Mouse (Mus musculus) heart, embryonic 16.5 days (tissue): ENCODE measurements around the gene Klf16. TPM values are rescaled to one million over a fixed set of nuclear protein-coding genes. Genes with fewer than 3 reads are reported as not detected.

ENCODE experiments used
- ATAC-seq: fragments of 200-750 bp; cut with Nextera tagmentation; replicated peaks from 2 replicates; pipeline ENCODE4 v1.8.0; 2017; ENCODE audit warnings: moderate number of reproducible peaks; ENCODE audit not compliant: insufficient read depth, low FRiP score; ENCODE audit errors: extremely low read depth
- H3K27ac ChIP-seq: fragments of 300-500 bp; sonication (generic); 2 replicates; pipeline ENCODE4 v1.5.1; 2014; ENCODE audit warnings: mild to moderate bottlenecking, low read length, control low read depth, moderate library complexity
- H3K27me3 ChIP-seq: fragments of 300-500 bp; sonication (generic); 2 replicates; pipeline ENCODE4 v1.6.1; 2014; ENCODE audit warnings: low read length, mixed read lengths; ENCODE audit not compliant: control insufficient read depth, insufficient read depth
- H3K36me3 ChIP-seq: fragments of 300-500 bp; sonication (generic); 2 replicates; pipeline ENCODE4 v1.6.1; 2014; ENCODE audit not compliant: control insufficient read depth, insufficient read depth
- H3K4me1 ChIP-seq: fragments of 300-500 bp; sonication (generic); 2 replicates; pipeline ENCODE4 v1.6.1; 2014; ENCODE audit warnings: low read length, mixed read lengths; ENCODE audit not compliant: control insufficient read depth, insufficient read depth
- H3K4me2 ChIP-seq: fragments of 300-500 bp; sonication (generic); 2 replicates; pipeline ENCODE4 v1.6.1; 2014; ENCODE audit warnings: low read depth, mild to moderate bottlenecking, control low read depth, low read length
- H3K4me3 ChIP-seq: fragments of 300-500 bp; sonication (generic); 2 replicates; pipeline ENCODE4 v1.5.1; 2014; ENCODE audit warnings: mild to moderate bottlenecking, control low read depth, low read length
- H3K9ac ChIP-seq: fragments of 300-500 bp; sonication (generic); 2 replicates; pipeline ENCODE4 v1.6.1; 2014; ENCODE audit warnings: low read length, control low read depth
- H3K9me3 ChIP-seq: fragments of 300-500 bp; sonication (generic); replicated peaks from 2 replicates; pipeline ENCODE4 v1.6.1; 2016; ENCODE audit warnings: low read length; ENCODE audit not compliant: control insufficient read depth
- WGBS: fragments of 180-500 bp; shearing (Covaris S2); extraction: QIAGEN DNeasy Blood & Tissue Kit; methylation state at CpG from one replicate; pipeline ENCODE4 v1.1.7; 2014; 5-methylcytosine and 5-hydroxymethylcytosine counted together
- polyA plus RNA-seq: library from polyadenylated mRNA; unstranded; fragments of >200 nt; fragmentation: Nextera tagmentation; extraction: Ambion mirVana; gene quantifications from 2 replicates; pipeline ENCODE4 v1.2.1, GENCODE M21; 2015

Klf16 gene
- polyA plus RNA-seq, 1 experiment from 2014 or later: 6.0 TPM

DNA sequence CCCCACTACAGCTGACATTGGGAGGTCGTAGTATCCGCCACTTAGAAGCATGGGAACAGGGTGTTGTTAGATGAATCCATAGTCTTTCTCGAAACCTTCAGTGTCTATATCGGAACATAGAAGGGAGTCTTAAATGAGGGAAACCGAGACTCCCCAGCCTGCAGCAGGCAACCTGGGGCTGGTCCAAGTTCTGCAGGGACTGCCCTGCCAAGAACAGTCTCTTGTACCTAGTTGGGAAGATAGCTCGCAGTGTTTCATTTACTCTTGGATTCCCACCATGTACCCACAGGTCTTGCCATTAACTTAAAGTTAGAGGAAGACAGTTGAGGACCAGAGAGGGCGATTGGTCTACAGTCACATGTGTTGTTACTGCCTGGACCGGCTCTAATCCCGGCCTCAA lies 43.2 kb upstream of the Klf16 start:
- H3K9me3 ChIP-seq: no peaks in the 10 kb centered on the region
- no peaks in the 10 kb centered on the region for H3K27me3 ChIP-seq
- H3K36me3 ChIP-seq: peaks cover 6% of the 10 kb centered on the region; the same call in 1 of the 2 replicates
- H3K4me3 ChIP-seq: no peak overlapping the region
- no peak overlapping the region for H3K27ac ChIP-seq
- H3K4me2 ChIP-seq: no peak overlapping the region
- H3K4me1 ChIP-seq: peaks cover 24% of the 10 kb centered on the region
- H3K9ac ChIP-seq: no peak overlapping the region
- 85% methylated on average over 9 of the region's 9 CpGs for WGBS
- ATAC-seq: no peak

- no peaks in the 10 kb centered on the region for H3K27me3 ChIP-seq
- H3K27ac ChIP-seq: no peak overlapping the region
- H3K9ac ChIP-seq: no peak overlapping the region
- no peaks in the 10 kb centered on the region for H3K9me3 ChIP-seq
- no peak overlapping the region for H3K4me2 ChIP-seq
- peaks cover 14% of the 10 kb centered on the region; the same call in 1 of the 2 replicates for H3K36me3 ChIP-seq
- no peak for ATAC-seq
- no peak overlapping the region for H3K4me3 ChIP-seq
- WGBS: 35% methylated on average over 8 of the region's 8 CpGs
- H3K4me1 ChIP-seq: peaks cover 21% of the 10 kb centered on the region
Observed at GRCm38 (mm10) chr10:80619465-80620244, 42.5 kb upstream of the Klf16 start.

- Histone ChIP-seq H3K4me2 (no peak overlapping the region), H3K27me3 (no peaks in the 10 kb centered on the region), H3K36me3 (peaks cover 18% of the 10 kb centered on the region; the same call in 1 of the 2 replicates), H3K27ac (peak overlapping the region; percentile 38), H3K9ac (no peak overlapping the region), H3K9me3 (no peaks in the 10 kb centered on the region), H3K4me3 (no peak overlapping the region), H3K4me1 (peaks cover 7% of the 10 kb centered on the region)
- ATAC-seq: no peak
- 41% methylated on average over 9 of the region's 9 CpGs for WGBS
Observed at GRCm38 (mm10) chr10:80618181-80618580, 41.1 kb upstream of the Klf16 start.

GRCm38 (mm10) chr10:80614351-80614750 lies 37.2 kb upstream of the Klf16 start:
- no peak overlapping the region for H3K9ac ChIP-seq
- H3K27ac ChIP-seq: no peak overlapping the region
- WGBS: 91% methylated on average over 6 of the region's 6 CpGs
- H3K4me1 ChIP-seq: peaks cover 3% of the 10 kb centered on the region; the same call in 1 of the 2 replicates
- no peaks in the 10 kb centered on the region for H3K9me3 ChIP-seq
- no peaks in the 10 kb centered on the region for H3K27me3 ChIP-seq
- no peak overlapping the region for H3K4me3 ChIP-seq
- H3K36me3 ChIP-seq: peaks cover 21% of the 10 kb centered on the region; the same call in 1 of the 2 replicates
- ATAC-seq: no peak
- H3K4me2 ChIP-seq: no peak overlapping the region

- H3K9ac ChIP-seq: no peak overlapping the region
- no peak for ATAC-seq
- no peaks in the 10 kb centered on the region for H3K27me3 ChIP-seq
- H3K9me3 ChIP-seq: no peaks in the 10 kb centered on the region
- 67% methylated on average over 3 of the region's 3 CpGs for WGBS
- peaks cover 3% of the 10 kb centered on the region; the same call in 1 of the 2 replicates for H3K4me1 ChIP-seq
- H3K36me3 ChIP-seq: peaks cover 24% of the 10 kb centered on the region
- no peak overlapping the region for H3K4me3 ChIP-seq
- H3K4me2 ChIP-seq: no peak overlapping the region
- no peak overlapping the region for H3K27ac ChIP-seq
Observed at GRCm38 (mm10) chr10:80613821-80614220, 36.7 kb upstream of the Klf16 start.

DNA sequence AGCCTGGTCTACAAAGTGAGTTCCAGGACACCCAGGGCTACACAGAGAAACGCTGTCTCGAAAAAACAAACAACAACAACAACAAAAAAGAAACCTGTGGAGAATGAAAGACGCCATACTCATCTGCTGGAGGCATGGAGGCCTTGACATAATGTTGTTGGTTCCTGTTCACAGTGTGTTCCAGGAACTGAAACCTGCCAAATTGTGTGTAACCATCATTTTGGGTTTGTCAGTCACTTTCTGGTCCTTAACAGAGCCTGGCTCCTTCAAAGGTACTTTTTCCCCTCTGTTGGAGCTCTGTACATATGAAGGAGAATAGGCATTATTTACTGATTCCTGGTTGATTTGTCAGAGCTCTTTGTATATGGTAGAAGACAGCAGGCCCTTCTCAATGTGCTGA lies 34.8 kb upstream of the Klf16 start:
- Histone ChIP-seq H3K36me3 (peaks cover 36% of the 10 kb centered on the region), H3K4me3 (no peak overlapping the region), H3K4me2 (no peak overlapping the region), H3K4me1 (no peaks in the 10 kb centered on the region), H3K9ac (no peak overlapping the region), H3K27ac (no peak overlapping the region), H3K9me3 (no peaks in the 10 kb centered on the region), H3K27me3 (no peaks in the 10 kb centered on the region)
- 93% methylated on average over 3 of the region's 3 CpGs for WGBS
- no peak for ATAC-seq

DNA sequence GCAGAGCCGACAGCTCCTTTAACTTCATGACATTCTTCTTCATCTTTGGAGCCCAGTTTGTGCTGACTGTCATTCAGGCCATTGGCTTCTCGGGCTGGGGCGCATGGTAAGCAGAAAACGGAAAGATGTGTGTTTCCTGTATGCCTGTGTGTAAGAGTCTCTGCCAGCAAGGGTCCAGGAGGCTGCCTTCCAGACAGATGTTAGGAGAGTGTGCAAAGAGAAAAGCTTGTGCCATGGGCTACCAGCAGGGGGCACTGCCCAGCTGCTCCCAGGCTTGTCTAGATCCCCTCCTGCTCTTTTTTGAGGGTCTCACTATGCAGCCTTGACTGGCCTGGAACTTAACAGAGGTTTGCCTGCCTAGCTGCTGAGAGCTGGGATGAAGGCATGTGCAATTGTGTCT lies 33.9 kb upstream of the Klf16 start:
- no peaks in the 10 kb centered on the region for H3K4me1 ChIP-seq
- no peak overlapping the region for H3K27ac ChIP-seq
- no peak overlapping the region for H3K4me3 ChIP-seq
- no peaks in the 10 kb centered on the region for H3K27me3 ChIP-seq
- H3K4me2 ChIP-seq: no peak overlapping the region
- 0 out of 2 replicates have a peak, but pooled peaks have one; percentile 43 for ATAC-seq
- H3K9ac ChIP-seq: no peak overlapping the region; the same call in 1 of the 2 replicates
- 47% methylated on average over 4 of the region's 4 CpGs for WGBS
- peaks cover 43% of the 10 kb centered on the region for H3K36me3 ChIP-seq
- no peaks in the 10 kb centered on the region for H3K9me3 ChIP-seq

- H3K4me2 ChIP-seq: no peak overlapping the region
- peaks cover 36% of the 10 kb centered on the region for H3K36me3 ChIP-seq
- WGBS: 85% methylated on average over 9 of the region's 9 CpGs
Observed at GRCm38 (mm10) chr10:80610116-80610785, 33.1 kb upstream of the Klf16 start.

More at GRCm38 (mm10) chr10:80610116-80610785, 33.1 kb upstream of the Klf16 start:
- no peak overlapping the region for H3K9ac ChIP-seq
- H3K9me3 ChIP-seq: no peaks in the 10 kb centered on the region
- no peaks in the 10 kb centered on the region for H3K27me3 ChIP-seq
- H3K4me1 ChIP-seq: no peaks in the 10 kb centered on the region
- no peak for ATAC-seq
- no peak overlapping the region for H3K4me3 ChIP-seq
- H3K27ac ChIP-seq: no peak overlapping the region
